Mouse (Mus musculus): ENCODE data around the gene St3gal4. TPM values are rescaled to one million over a fixed set of nuclear protein-coding genes. Genes with fewer than 3 reads are reported as not detected.

St3gal4 gene
- total and polyA plus RNA-seq, 2 experiments: 26.5 to 74.6 TPM

- Histone ChIP-seq H3K79me2 (ENCODE audit: control insufficient read depth, insufficient read depth, low read length) (peaks cover 22% of the 10 kb centered on the region), H3K4me3 (ENCODE audit: insufficient read depth, low read depth, low read length) (no peak overlapping the region), H3K27ac (replicated peaks; ENCODE audit: insufficient read depth, low read depth, low read length) (peak overlapping the region; percentile 96), H3K4me1 (ENCODE audit: control insufficient read depth, insufficient read depth, low read length) (peaks cover 40% of the 10 kb centered on the region), H3K9ac (ENCODE audit: low read depth, low read length) (no peak overlapping the region; the same call in 1 of the 2 replicates), H3K36me3 (ENCODE audit: control insufficient read depth, insufficient read depth, low read length) (peaks cover 18% of the 10 kb centered on the region), H3K27me3 (ENCODE audit: control insufficient read depth, insufficient read depth, low read length) (no peaks in the 10 kb centered on the region)
- WGBS: 24% methylated on average over 4 of the region's 4 CpGs
- peak; percentile 63 for DNase-seq (ENCODE audit: extremely low read depth, low read depth, low spot score)
- TF ChIP-seq POLR2A (IDR thresholded peaks at IDR 0.05; ENCODE audit: extremely low read depth, insufficient read depth, low read length) (no peak), CTCF (IDR thresholded peaks at IDR 0.05; ENCODE audit: low read depth, low read length) (no peak)
These were observed 60.9 kb downstream of the St3gal4 start for GRCm38 (mm10) chr9:35058186-35058585.

- TF ChIP-seq CTCF (IDR thresholded peaks at IDR 0.05; ENCODE audit: low read depth, low read length): no peak
- TF ChIP-seq POLR2A (IDR thresholded peaks at IDR 0.05; ENCODE audit: extremely low read depth, insufficient read depth, low read length): no peak
- H3K4me1 ChIP-seq (ENCODE audit: control insufficient read depth, insufficient read depth, low read length): peaks cover 35% of the 10 kb centered on the region
- H3K27ac ChIP-seq (replicated peaks; ENCODE audit: insufficient read depth, low read depth, low read length): peak overlapping the region; percentile 43
- H3K79me2 ChIP-seq (ENCODE audit: control insufficient read depth, insufficient read depth, low read length): peaks cover 22% of the 10 kb centered on the region
- no peak overlapping the region for H3K4me3 ChIP-seq (ENCODE audit: insufficient read depth, low read depth, low read length)
- H3K27me3 ChIP-seq (ENCODE audit: control insufficient read depth, insufficient read depth, low read length): no peaks in the 10 kb centered on the region
- WGBS: 30% methylated on average over 6 of the region's 6 CpGs
- H3K36me3 ChIP-seq (ENCODE audit: control insufficient read depth, insufficient read depth, low read length): peaks cover 22% of the 10 kb centered on the region
- H3K9ac ChIP-seq (ENCODE audit: low read depth, low read length): peak overlapping the region; percentile 1; the same call in 1 of the 2 replicates
- peak; percentile 54 for DNase-seq (ENCODE audit: extremely low read depth, low read depth, low spot score)
These were observed 61.4 kb downstream of the St3gal4 start for GRCm38 (mm10) chr9:35057631-35058030.

- Histone ChIP-seq H3K27me3 (ENCODE audit: control insufficient read depth, insufficient read depth, low read length) (no peaks in the 10 kb centered on the region), H3K36me3 (ENCODE audit: control insufficient read depth, insufficient read depth, low read length) (peaks cover 32% of the 10 kb centered on the region), H3K9ac (ENCODE audit: low read depth, low read length) (no peak overlapping the region), H3K4me1 (ENCODE audit: control insufficient read depth, insufficient read depth, low read length) (peaks cover 30% of the 10 kb centered on the region), H3K27ac (replicated peaks; ENCODE audit: insufficient read depth, low read depth, low read length) (no peak overlapping the region), H3K4me3 (ENCODE audit: insufficient read depth, low read depth, low read length) (no peak overlapping the region), H3K79me2 (ENCODE audit: control insufficient read depth, insufficient read depth, low read length) (peaks cover 22% of the 10 kb centered on the region)
- WGBS: 70% methylated on average over 3 of the region's 3 CpGs
- no peak for TF ChIP-seq POLR2A (IDR thresholded peaks at IDR 0.05; ENCODE audit: extremely low read depth, insufficient read depth, low read length)
- no peak for TF ChIP-seq CTCF (IDR thresholded peaks at IDR 0.05; ENCODE audit: low read depth, low read length)
- DNase-seq (ENCODE audit: extremely low read depth, low read depth, low spot score): no peak
These were observed 62.5 kb downstream of the St3gal4 start for GRCm38 (mm10) chr9:35056611-35057010.

GRCm38 (mm10) chr9:35055528-35056330 is 63.3 kb downstream of the St3gal4 start:
- peak overlapping the region; percentile 45; the same call in 1 of the 2 replicates for H3K27ac ChIP-seq (replicated peaks; ENCODE audit: insufficient read depth, low read depth, low read length)

GRCm38 (mm10) chr9:35053669-35054068 is 65.4 kb downstream of the St3gal4 start:
- no peak overlapping the region for H3K9ac ChIP-seq (ENCODE audit: low read depth, low read length)
- H3K36me3 ChIP-seq (ENCODE audit: control insufficient read depth, insufficient read depth, low read length): peaks cover 60% of the 10 kb centered on the region
- H3K4me1 ChIP-seq (ENCODE audit: control insufficient read depth, insufficient read depth, low read length): peaks cover 12% of the 10 kb centered on the region
- no peak for DNase-seq (ENCODE audit: extremely low read depth, low read depth, low spot score)
- H3K4me3 ChIP-seq (ENCODE audit: insufficient read depth, low read depth, low read length): no peak overlapping the region
- H3K79me2 ChIP-seq (ENCODE audit: control insufficient read depth, insufficient read depth, low read length): peaks cover 17% of the 10 kb centered on the region; the same call in 1 of the 2 replicates
- TF ChIP-seq CTCF (IDR thresholded peaks at IDR 0.05; ENCODE audit: low read depth, low read length) (no peak), POLR2A (IDR thresholded peaks at IDR 0.05; ENCODE audit: extremely low read depth, insufficient read depth, low read length) (no peak)
- H3K27ac ChIP-seq (replicated peaks; ENCODE audit: insufficient read depth, low read depth, low read length): no peak overlapping the region
- WGBS: 70% methylated on average over 3 of the region's 3 CpGs
- no peaks in the 10 kb centered on the region for H3K27me3 ChIP-seq (ENCODE audit: control insufficient read depth, insufficient read depth, low read length)

More at GRCm38 (mm10) chr9:35055528-35056330, 63.3 kb downstream of the St3gal4 start:
- 75% methylated on average over 11 of the region's 11 CpGs for WGBS
- Histone ChIP-seq H3K9ac (ENCODE audit: low read depth, low read length) (no peak overlapping the region), H3K36me3 (ENCODE audit: control insufficient read depth, insufficient read depth, low read length) (peaks cover 40% of the 10 kb centered on the region), H3K4me1 (ENCODE audit: control insufficient read depth, insufficient read depth, low read length) (peaks cover 27% of the 10 kb centered on the region), H3K4me3 (ENCODE audit: insufficient read depth, low read depth, low read length) (no peak overlapping the region), H3K27me3 (ENCODE audit: control insufficient read depth, insufficient read depth, low read length) (no peaks in the 10 kb centered on the region), H3K79me2 (ENCODE audit: control insufficient read depth, insufficient read depth, low read length) (peaks cover 17% of the 10 kb centered on the region; the same call in 1 of the 2 replicates)
- no peak for DNase-seq (ENCODE audit: extremely low read depth, low read depth, low spot score)
- TF ChIP-seq POLR2A (IDR thresholded peaks at IDR 0.05; ENCODE audit: extremely low read depth, insufficient read depth, low read length) (no peak), CTCF (IDR thresholded peaks at IDR 0.05; ENCODE audit: low read depth, low read length) (no peak)

GRCm38 (mm10) chr9:35053081-35053480 is 66.0 kb downstream of the St3gal4 start:
- no peak for DNase-seq (ENCODE audit: extremely low read depth, low read depth, low spot score)
- no peak overlapping the region for H3K27ac ChIP-seq (replicated peaks; ENCODE audit: insufficient read depth, low read depth, low read length)
- H3K79me2 ChIP-seq (ENCODE audit: control insufficient read depth, insufficient read depth, low read length): peaks cover 17% of the 10 kb centered on the region; the same call in 1 of the 2 replicates
- H3K9ac ChIP-seq (ENCODE audit: low read depth, low read length): no peak overlapping the region
- peaks cover 9% of the 10 kb centered on the region for H3K4me1 ChIP-seq (ENCODE audit: control insufficient read depth, insufficient read depth, low read length)
- no peak for TF ChIP-seq CTCF (IDR thresholded peaks at IDR 0.05; ENCODE audit: low read depth, low read length)
- TF ChIP-seq POLR2A (IDR thresholded peaks at IDR 0.05; ENCODE audit: extremely low read depth, insufficient read depth, low read length): no peak
- no peaks in the 10 kb centered on the region for H3K27me3 ChIP-seq (ENCODE audit: control insufficient read depth, insufficient read depth, low read length)
- WGBS: 94% methylated on average over 16 of the region's 16 CpGs
- H3K36me3 ChIP-seq (ENCODE audit: control insufficient read depth, insufficient read depth, low read length): peaks cover 65% of the 10 kb centered on the region
- no peak overlapping the region for H3K4me3 ChIP-seq (ENCODE audit: insufficient read depth, low read depth, low read length)

Data from liver, adult 2 months (tissue).